Mouse (Mus musculus) heart, adult 2 months (tissue): Measurements from ENCODE around the gene Olfr1312. TPM values are rescaled to one million over a fixed set of nuclear protein-coding genes. Genes with fewer than 3 reads are reported as not detected.

Experiments
- DNase-seq, 2 experiments: peaks; one replicate each; pipeline ENCODE4 v3.0.0; 2021
- H3K27ac ChIP-seq: fragments of 200-600 bp; 2 replicates; pipeline ENCODE4 v1.8.1; 2022
- H3K27me3 ChIP-seq: fragments of 200-500 bp; 2 replicates; pipeline ENCODE4 v1.6.1; 2012; ENCODE audit warnings: mild to moderate bottlenecking, low read length, inconsistent platforms, mixed read lengths; ENCODE audit not compliant: control insufficient read depth, insufficient read depth
- H3K36me3 ChIP-seq: fragments of 200-500 bp; 2 replicates; pipeline ENCODE4 v1.6.1; 2012; ENCODE audit warnings: low read length, inconsistent platforms; ENCODE audit not compliant: control insufficient read depth, insufficient read depth
- H3K4me1 ChIP-seq: fragments of 200-500 bp; 2 replicates; pipeline ENCODE4 v1.6.1; 2011; ENCODE audit warnings: low read length; ENCODE audit not compliant: control insufficient read depth, insufficient read depth
- H3K4me3 ChIP-seq: fragments of 200-600 bp; 2 replicates; pipeline ENCODE4 v1.8.1; 2022
- H3K79me2 ChIP-seq: fragments of 200-500 bp; replicated peaks from 2 replicates; pipeline ENCODE4 v1.6.1; 2012; ENCODE audit warnings: mild to moderate bottlenecking, inconsistent platforms, low read length, moderate library complexity, mixed read lengths; ENCODE audit not compliant: control insufficient read depth, insufficient read depth
- H3K9ac ChIP-seq: fragments of 200-500 bp; 2 replicates; pipeline ENCODE4 v1.6.1; 2012; ENCODE audit warnings: low read depth, mild to moderate bottlenecking, control low read depth, inconsistent platforms, low read length, mixed read lengths
- CTCF ChIP-seq: fragments of 200-600 bp; IDR thresholded peaks from 2 replicates; pipeline ENCODE4 v1.8.1; 2022; ENCODE audit warnings: antibody characterized with exemption, mild to moderate bottlenecking, moderate library complexity
- EP300 ChIP-seq: fragments of 200-500 bp; IDR thresholded peaks from 2 replicates; pipeline ENCODE4 v1.6.1; 2011; ENCODE audit warnings: low read depth, low read length, control low read depth; ENCODE audit not compliant: insufficient read depth
- POLR2A ChIP-seq: fragments of 200-500 bp; IDR thresholded peaks from 2 replicates; pipeline ENCODE4 v1.6.1; 2011; ENCODE audit warnings: mild to moderate bottlenecking, low read depth, low read length, control low read depth; ENCODE audit not compliant: insufficient read depth
- WGBS: fragments of 180-500 bp; shearing (Covaris S2); methylation state at CpG from one replicate; pipeline ENCODE4 v1.1.7; 2018; 5-methylcytosine and 5-hydroxymethylcytosine counted together
- intact Hi-C: fragments of 180-260 bp; cut with DNase I; formaldehyde crosslinking; loops from one replicate; pipeline ENCODE4 v1.15.1; 2025
- polyA plus RNA-seq: library from polyadenylated mRNA; depleted of rRNA; stranded (reverse); fragments of >200 nt; gene quantifications from 2 replicates; pipeline ENCODE4 v1.2.3, GENCODE M21; 2012; rRNA removed
- total RNA-seq, 2 experiments: library from RNA; stranded (reverse); gene quantifications; 2 replicates each; pipeline ENCODE4 v1.2.3; 2021

Gene Olfr1312
- total and polyA plus RNA-seq, 3 experiments: not detected

- TF ChIP-seq CTCF: no peak
- TF ChIP-seq POLR2A: no peak
- TF ChIP-seq EP300: no peak
- intact Hi-C loops: no loop called here
- no peak for DNase-seq
- H3K27ac ChIP-seq: no peak within 1 kb of the TSS
- H3K27me3 ChIP-seq: no peaks in the 10 kb centered on the region
- 41% methylated on average over 1 of the region's 1 CpGs for WGBS
- H3K4me1 ChIP-seq: no peaks in the 10 kb centered on the region
- no peak within 1 kb of the TSS for H3K4me3 ChIP-seq
- H3K36me3 ChIP-seq: no peaks in the 10 kb centered on the region
- H3K9ac ChIP-seq: no peak within 1 kb of the TSS
- no peaks in the 10 kb centered on the region for H3K79me2 ChIP-seq
Observed at GRCm38 (mm10) chr2:111990181-111990580, 59.9 kb downstream of the Olfr1312 start, which contains the start of gene Olfr1309. Gene Olfr1309, minus strand, starts transcription at chr2:111990281.

Other genes starting within 250 kb of the Olfr1312 start
- not detected for gene Olfr1303, start 229.9 kb downstream of the Olfr1312 start, total RNA-seq
- gene Olfr1303, start 229.9 kb downstream of the Olfr1312 start, polyA plus RNA-seq: not detected in 2 replicates
- gene Olfr1305, start 173.1 kb downstream of the Olfr1312 start, total RNA-seq: not detected
- gene Olfr1305, start 173.1 kb downstream of the Olfr1312 start, polyA plus RNA-seq: not detected in 2 replicates
- gene Olfr1306, start 134.0 kb downstream of the Olfr1312 start, total RNA-seq: not detected
- gene Olfr1306, start 134.0 kb downstream of the Olfr1312 start, polyA plus RNA-seq: not detected in 2 replicates
- gene Olfr1307, start 100.8 kb downstream of the Olfr1312 start, total RNA-seq: not detected
- gene Olfr1307, start 100.8 kb downstream of the Olfr1312 start, polyA plus RNA-seq: not detected in 2 replicates
- gene Olfr1308, start 85.3 kb downstream of the Olfr1312 start, total RNA-seq: not detected
- gene Olfr1308, start 85.3 kb downstream of the Olfr1312 start, polyA plus RNA-seq: not detected in 2 replicates
- gene Olfr1309, start 60.0 kb downstream of the Olfr1312 start, total RNA-seq: not detected
- not detected in 2 replicates for gene Olfr1309, start 60.0 kb downstream of the Olfr1312 start, polyA plus RNA-seq
- gene Olfr1310, start 37.5 kb downstream of the Olfr1312 start, total RNA-seq: not detected
- gene Olfr1310, start 37.5 kb downstream of the Olfr1312 start, polyA plus RNA-seq: not detected in 2 replicates
- not detected for gene Olfr1311, start 25.8 kb downstream of the Olfr1312 start, total RNA-seq
- gene Olfr1311, start 25.8 kb downstream of the Olfr1312 start, polyA plus RNA-seq: not detected in 2 replicates
- not detected for gene Olfr1313, start 27.6 kb upstream of the Olfr1312 start, total RNA-seq
- gene Olfr1313, start 27.6 kb upstream of the Olfr1312 start, polyA plus RNA-seq: not detected in 2 replicates
- not detected for gene Olfr1314, start 46.5 kb upstream of the Olfr1312 start, total RNA-seq
- gene Olfr1314, start 46.5 kb upstream of the Olfr1312 start, polyA plus RNA-seq: not detected in 2 replicates
- not detected for gene Olfr1315-ps1, start 65.2 kb upstream of the Olfr1312 start, total RNA-seq
- not detected in 2 replicates for gene Olfr1315-ps1, start 65.2 kb upstream of the Olfr1312 start, polyA plus RNA-seq
- not detected for gene Olfr1316, start 84.7 kb upstream of the Olfr1312 start, total RNA-seq
- not detected in 2 replicates for gene Olfr1316, start 84.7 kb upstream of the Olfr1312 start, polyA plus RNA-seq
- gene Olfr1317, start 90.1 kb upstream of the Olfr1312 start, total RNA-seq: not detected
- not detected in 2 replicates for gene Olfr1317, start 90.1 kb upstream of the Olfr1312 start, polyA plus RNA-seq
- not detected for gene Olfr1318, start 104.0 kb upstream of the Olfr1312 start, total RNA-seq
- gene Olfr1318, start 104.0 kb upstream of the Olfr1312 start, polyA plus RNA-seq: not detected in 2 replicates
- 1 to 10 TPM; 2.3 TPM for gene Lpcat4, start 189.2 kb upstream of the Olfr1312 start, total RNA-seq
- gene Lpcat4, start 189.2 kb upstream of the Olfr1312 start, polyA plus RNA-seq: 6.3 and 11.4 TPM in 2 replicates
- not detected for gene Nutm1, start 209.1 kb upstream of the Olfr1312 start, total RNA-seq
- not detected in 2 replicates for gene Nutm1, start 209.1 kb upstream of the Olfr1312 start, polyA plus RNA-seq
- gene Nop10, start 211.7 kb upstream of the Olfr1312 start, total RNA-seq: 10 to 100 TPM; 61.8 to 65.4 TPM
- 89.0 and 113 TPM in 2 replicates for gene Nop10, start 211.7 kb upstream of the Olfr1312 start, polyA plus RNA-seq
- gene Slc12a6, start 215.6 kb upstream of the Olfr1312 start, total RNA-seq: 10 to 100 TPM; 31.1 to 32.9 TPM
- 23.2 and 44.3 TPM in 2 replicates for gene Slc12a6, start 215.6 kb upstream of the Olfr1312 start, polyA plus RNA-seq
- 1 to 10 TPM in 1 of 2 experiments, under 1 TPM in 1; 0.42 to 1.1 TPM for gene Gm21985, start 216.1 kb upstream of the Olfr1312 start, total RNA-seq
- not detected in 2 replicates for gene Gm21985, start 216.1 kb upstream of the Olfr1312 start, polyA plus RNA-seq